Mouse (Mus musculus) erythroid progenitor cell, adult 5-6 weeks (primary cell): Measurements from ENCODE around the gene Xpot. TPM values are rescaled to one million over a fixed set of nuclear protein-coding genes. Genes with fewer than 3 reads are reported as not detected.

Experiments used
- total RNA-seq, 2 experiments: library from RNA; stranded (forward) in 1 of 2; stranded (reverse) in 1 of 2; fragments of 150-400 nt in 1 of 2; fragments of 186-747, 209-891 nt in 1 of 2; gene quantifications; 2 replicates each; pipeline versions ENCODE4 v1.2.3 to v1.2.4; 2015 to 2017; ENCODE audit warnings: low replicate concordance in 2 of 2

Gene Xpot
- total RNA-seq, 2 experiments from 2014 or later, result 22.2 to 49.9 TPM

Other genes starting within 250 kb of the Xpot start
- 9.2 and 9.7 TPM in 2 replicates for gene Rassf3, start 150.0 kb downstream of the Xpot start, total RNA-seq (2015; ENCODE audit: low replicate concordance)
- 6.9 and 8.0 TPM in 2 replicates for gene Rassf3, start 150.0 kb downstream of the Xpot start, total RNA-seq (2017; ENCODE audit: low replicate concordance)
- 44.0 and 53.2 TPM in 2 replicates for gene Tbk1, start 39.5 kb downstream of the Xpot start, total RNA-seq (2015; ENCODE audit: low replicate concordance)
- 75.9 and 109 TPM in 2 replicates for gene Tbk1, start 39.5 kb downstream of the Xpot start, total RNA-seq (2017; ENCODE audit: low replicate concordance)
- gene D930020B18Rik, start 15.3 kb upstream of the Xpot start, total RNA-seq (2015; ENCODE audit: low replicate concordance), result not detected in 2 replicates
- not detected in 2 replicates for gene D930020B18Rik, start 15.3 kb upstream of the Xpot start, total RNA-seq (2017; ENCODE audit: low replicate concordance)
- gene BC048403, start 113.6 kb upstream of the Xpot start, total RNA-seq (2015; ENCODE audit: low replicate concordance), result 2.9 and 5.9 TPM in 2 replicates
- not detected in 2 replicates for gene BC048403, start 113.6 kb upstream of the Xpot start, total RNA-seq (2017; ENCODE audit: low replicate concordance)